Comparison of ENCODE assay signal across 7 mouse cellular contexts in genomic region chr6:47652880-47653279, GRCm38 (mm10). TPM values are rescaled to one million over a fixed set of nuclear protein-coding genes. Genes with fewer than 3 reads are reported as not detected.
A peak's percentile ranks its signal among the peaks of the same experiment; 100 is the strongest.
DNase-seq lines count a peak whose midpoint lies in the region.
"Not testable (repeated sequence)": the region's sequence is repeated elsewhere in the genome, so short reads cannot be mapped to it uniquely, and the experiment has no call there.

No protein-coding gene starts in this region.

- intact Hi-C loops in heart, postnatal 36 days (cut with DNase I) = loop anchor here (5.0 kb wide), 2 partner anchors 201 to 461 kb away; partner anchors contain the start of gene Cul1
- intact Hi-C loops in left cerebral cortex, postnatal 14 days (cut with DNase I) = not testable (repeated sequence)

- DNase-seq in cerebellum, adult 18-20 months = peak; percentile 7 to 66
- DNase-seq in frontal cortex, postnatal 36 days (ENCODE audit: low spot score in 2 of 2) = peak; percentile 52 to 79
- peak; percentile 30 to 63 for DNase-seq in heart, postnatal 36 days
- peak; percentile 74 to 89 for DNase-seq in layer of hippocampus, adult 8-10 months (ENCODE audit: low spot score in 2 of 2)
- DNase-seq in left cerebral cortex, postnatal 14 days (ENCODE audit: low spot score in 2 of 2) = peak; percentile 52 to 82
- peak; percentile 11 for DNase-seq in ovary, postnatal 36 days (ENCODE audit: low spot score)
- peak; percentile 6 to 48 for DNase-seq in thymus, adult 18-20 months

RNA-seq across cellular contexts. Expression of gene Ezh2, which starts 57.7 kb away (rescaled TPM):
- total RNA-seq in heart, postnatal 36 days (2021) = 10 to 100 TPM; 10.8 to 11.4 TPM
- 10 to 100 TPM; 11.9 to 17.5 (median 12.8) TPM for total RNA-seq in layer of hippocampus, adult 8-10 months (2022)
- total RNA-seq in left cerebral cortex, postnatal 14 days (2021) = 10 to 100 TPM; 14.1 to 14.8 TPM

Comparison
In these comparisons a context has a peak if more than half of its experiments do, and no peak if none do; other contexts are left out.
1. Peak in every context shown above with its lines: DNase-seq.
2. DNase-seq: peak in every context shown above with its lines; median percentile 82 in layer of hippocampus, adult 8-10 months; 67 in left cerebral cortex, postnatal 14 days; 66 in frontal cortex, postnatal 36 days; 46 in heart, postnatal 36 days; 36 in cerebellum, adult 18-20 months; 27 in thymus, adult 18-20 months; 11 in ovary, postnatal 36 days.